Mouse (Mus musculus): Measurements from ENCODE around the gene Rptor.

GRCm38 (mm10) chr11:119935457-119935856, 332.8 kb downstream of the Rptor start:
- TF ChIP-seq CTCF (IDR thresholded peaks at IDR 0.05; ENCODE audit: low read depth) = peak; percentile 83
- TF ChIP-seq EP300 (IDR thresholded peaks at IDR 0.05; ENCODE audit: low read depth) = no peak

Measured in liver, postnatal 0 days (tissue).